Mouse (Mus musculus) embryonic facial prominence, embryonic 13.5 days (tissue): Measurements from ENCODE around the gene Lamb2. TPM values are rescaled to one million over a fixed set of nuclear protein-coding genes. Genes with fewer than 3 reads are reported as not detected.

Experiments
- ATAC-seq: fragments of 200-750 bp; cut with Nextera tagmentation; 2 replicates; pipeline ENCODE4 v1.8.0; 2017; ENCODE audit warnings: low read depth; ENCODE audit not compliant: insufficient number of reproducible peaks, insufficient read depth, low FRiP score, low TSS enrichment
- H3K27ac ChIP-seq: fragments of 300-500 bp; sonication (generic); 2 replicates; pipeline ENCODE4 v1.5.1; 2015; ENCODE audit warnings: moderate library complexity, mild to moderate bottlenecking, inconsistent platforms
- H3K27me3 ChIP-seq: fragments of 300-500 bp; sonication (generic); 2 replicates; pipeline ENCODE4 v1.6.1; 2015; ENCODE audit warnings: mild to moderate bottlenecking, inconsistent platforms
- H3K36me3 ChIP-seq: fragments of 300-500 bp; sonication (generic); 2 replicates; pipeline ENCODE4 v1.6.1; 2015; ENCODE audit warnings: mild to moderate bottlenecking, inconsistent platforms
- H3K4me1 ChIP-seq: fragments of 300-500 bp; sonication (generic); 2 replicates; pipeline ENCODE4 v1.6.1; 2015; ENCODE audit warnings: inconsistent platforms
- H3K4me2 ChIP-seq: fragments of 300-500 bp; sonication (generic); 2 replicates; pipeline ENCODE4 v1.6.1; 2015; ENCODE audit warnings: moderate library complexity, mild to moderate bottlenecking, inconsistent platforms
- H3K4me3 ChIP-seq: fragments of 300-500 bp; sonication (generic); 2 replicates; pipeline ENCODE4 v1.5.1; 2015; ENCODE audit warnings: mild to moderate bottlenecking, inconsistent platforms
- H3K9ac ChIP-seq: fragments of 300-500 bp; sonication (generic); 2 replicates; pipeline ENCODE4 v1.6.1; 2015; ENCODE audit warnings: mild to moderate bottlenecking, inconsistent platforms
- H3K9me3 ChIP-seq: fragments of 300-500 bp; sonication (generic); 2 replicates; pipeline ENCODE4 v1.6.1; 2016; ENCODE audit warnings: inconsistent platforms
- WGBS: fragments of 180-500 bp; shearing (Covaris S2); methylation state at CpG from one replicate; pipeline ENCODE4 v1.1.7; 2015; ENCODE audit warnings: mixed read lengths; 5-methylcytosine and 5-hydroxymethylcytosine counted together
- polyA plus RNA-seq: library from polyadenylated mRNA; unstranded; fragments of >200 nt; fragmentation: Nextera tagmentation; extraction: Ambion mirVana; gene quantifications from 2 replicates; pipeline ENCODE4 v1.2.1, GENCODE M21; 2015

Gene Lamb2
- polyA plus RNA-seq, 1 experiment from 2014 or later = 51.1 TPM

DNA sequence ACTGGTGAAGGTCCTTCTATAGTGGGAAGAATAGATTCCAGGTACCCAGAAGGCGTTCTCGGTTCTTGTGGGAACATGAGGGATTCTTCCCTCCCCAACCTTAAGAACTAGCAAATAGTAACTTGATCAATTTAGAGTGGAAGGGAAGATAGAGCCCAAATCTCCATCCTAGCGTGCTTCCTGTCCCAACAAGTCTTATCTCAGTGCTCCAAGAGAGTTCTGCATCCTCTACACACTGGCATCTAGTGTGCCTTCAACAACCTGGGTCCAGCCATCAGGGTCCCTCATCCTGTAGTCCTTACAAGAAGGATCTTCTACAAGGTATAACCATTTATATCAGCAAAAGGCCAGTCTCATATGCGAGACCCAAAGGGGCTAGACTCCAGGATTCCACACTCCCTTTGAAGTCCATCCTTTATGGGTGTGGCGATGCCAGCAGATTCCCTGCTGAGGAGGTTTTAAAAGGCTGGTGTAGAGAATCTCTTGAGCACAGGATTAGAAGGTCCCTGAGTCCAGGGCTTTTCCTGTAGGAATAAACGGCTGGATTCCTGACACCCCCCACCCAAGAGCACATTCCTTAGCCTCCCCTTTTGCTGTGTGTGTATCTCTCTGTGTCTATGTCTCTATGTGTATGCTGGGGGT is 27.9 kb upstream of the Lamb2 start:
- peak overlapping the region; percentile 62 for H3K4me3 ChIP-seq
- H3K27ac ChIP-seq = peak overlapping the region; percentile 86
- H3K4me2 ChIP-seq = peak overlapping the region; percentile 80
- H3K27me3 ChIP-seq = no peaks in the 10 kb centered on the region
- peaks cover 28% of the 10 kb centered on the region for H3K36me3 ChIP-seq
- no peaks in the 10 kb centered on the region for H3K9me3 ChIP-seq
- H3K9ac ChIP-seq = peak overlapping the region; percentile 76
- 40% methylated on average over 6 of the region's 6 CpGs for WGBS
- peaks cover 51% of the 10 kb centered on the region for H3K4me1 ChIP-seq
- ATAC-seq = no peak

DNA sequence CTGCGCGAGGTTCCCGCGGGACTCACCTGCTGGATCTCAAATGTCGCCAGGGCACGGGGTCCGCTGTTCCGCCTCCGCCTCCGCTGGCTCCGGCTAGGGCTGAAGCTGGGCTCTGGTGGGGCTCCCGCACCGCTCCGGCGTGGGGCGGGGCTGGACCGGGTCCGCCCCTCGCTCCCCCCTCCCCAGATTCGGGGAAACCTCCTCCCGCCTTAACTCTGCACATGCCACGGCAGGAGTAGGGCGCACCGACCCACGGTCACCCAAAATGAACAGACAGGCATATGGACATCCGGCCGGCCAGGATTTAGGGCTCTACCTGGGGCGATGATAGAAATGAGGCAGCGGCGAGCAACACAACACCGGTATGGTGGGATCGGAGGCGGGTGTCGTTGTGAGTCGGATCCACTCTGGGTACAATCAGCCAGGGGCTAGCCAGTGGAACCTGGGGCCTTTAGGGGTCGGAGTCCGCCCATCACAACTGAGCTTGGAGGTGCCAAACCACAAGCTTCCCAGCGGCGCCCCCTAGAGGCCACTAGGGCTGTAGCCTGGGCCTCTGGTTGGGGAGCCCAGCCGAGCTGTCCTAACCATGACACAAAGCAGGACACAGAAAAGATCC is 27.1 kb upstream of the Lamb2 start:
- Histone ChIP-seq H3K4me2 (peak overlapping the region; percentile 80), H3K36me3 (peaks cover 26% of the 10 kb centered on the region), H3K27me3 (no peaks in the 10 kb centered on the region), H3K9ac (peak overlapping the region; percentile 76), H3K27ac (peak overlapping the region; percentile 86), H3K4me3 (peak overlapping the region; percentile 62), H3K9me3 (no peaks in the 10 kb centered on the region), H3K4me1 (peaks cover 51% of the 10 kb centered on the region)
- peak; percentile 85 for ATAC-seq
- under 1% methylated on average over 40 of the region's 40 CpGs for WGBS

DNA sequence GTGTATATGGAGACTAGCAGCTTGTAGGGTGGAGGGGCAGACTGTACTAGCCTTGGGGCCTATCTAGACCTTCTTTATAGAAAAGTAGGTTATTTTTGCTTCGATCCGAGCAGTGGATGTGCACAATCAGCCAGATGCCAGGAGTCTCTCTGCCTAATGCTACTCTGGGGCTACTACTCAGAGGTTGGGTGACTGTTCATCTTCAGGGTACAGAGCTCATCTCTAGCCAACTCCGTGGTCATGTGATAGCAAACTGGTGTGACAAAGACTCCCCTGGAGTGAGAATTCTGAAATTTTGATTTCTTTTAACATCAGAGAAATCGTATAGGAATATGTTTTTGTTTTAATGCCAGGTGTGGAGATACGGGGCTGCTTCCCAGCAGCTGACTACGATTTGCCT is 26.6 kb upstream of the Lamb2 start:
- Histone ChIP-seq H3K4me2 (peak overlapping the region; percentile 80), H3K9ac (peak overlapping the region; percentile 76), H3K9me3 (no peaks in the 10 kb centered on the region), H3K36me3 (peaks cover 21% of the 10 kb centered on the region), H3K27me3 (no peaks in the 10 kb centered on the region), H3K4me3 (peak overlapping the region; percentile 62), H3K27ac (peak overlapping the region; percentile 86), H3K4me1 (peaks cover 51% of the 10 kb centered on the region)
- 0 out of 2 replicates have a peak, but pooled peaks have one; percentile 0 for ATAC-seq
- WGBS = 21% methylated on average over 6 of the region's 6 CpGs

DNA sequence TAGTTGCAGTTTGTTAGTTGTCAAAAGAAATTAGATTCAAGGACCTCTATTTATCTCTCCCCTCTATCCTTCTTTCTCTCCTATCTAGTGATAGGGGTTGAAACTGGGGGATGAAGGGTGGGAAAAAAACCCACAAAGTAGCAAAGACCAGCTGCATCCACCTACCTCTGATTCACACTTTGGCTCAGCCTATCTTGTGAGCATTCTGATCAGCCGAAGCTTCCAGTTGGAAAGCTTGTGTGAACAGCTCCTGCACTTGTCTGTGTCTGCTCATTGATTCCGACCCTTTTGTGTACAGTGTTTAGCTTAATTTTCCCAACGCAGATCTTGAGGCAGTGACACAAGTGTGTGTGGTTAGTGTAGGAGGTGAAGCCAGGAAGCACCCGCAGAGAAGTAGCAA is 26.1 kb upstream of the Lamb2 start:
- peak overlapping the region; percentile 86 for H3K27ac ChIP-seq
- peak overlapping the region; percentile 62 for H3K4me3 ChIP-seq
- no peaks in the 10 kb centered on the region for H3K9me3 ChIP-seq
- H3K36me3 ChIP-seq = peaks cover 16% of the 10 kb centered on the region
- no peak for ATAC-seq
- H3K4me1 ChIP-seq = peaks cover 51% of the 10 kb centered on the region
- peak overlapping the region; percentile 76 for H3K9ac ChIP-seq
- WGBS = 67% methylated on average over 4 of the region's 4 CpGs
- H3K27me3 ChIP-seq = no peaks in the 10 kb centered on the region
- peak overlapping the region; percentile 80 for H3K4me2 ChIP-seq

DNA sequence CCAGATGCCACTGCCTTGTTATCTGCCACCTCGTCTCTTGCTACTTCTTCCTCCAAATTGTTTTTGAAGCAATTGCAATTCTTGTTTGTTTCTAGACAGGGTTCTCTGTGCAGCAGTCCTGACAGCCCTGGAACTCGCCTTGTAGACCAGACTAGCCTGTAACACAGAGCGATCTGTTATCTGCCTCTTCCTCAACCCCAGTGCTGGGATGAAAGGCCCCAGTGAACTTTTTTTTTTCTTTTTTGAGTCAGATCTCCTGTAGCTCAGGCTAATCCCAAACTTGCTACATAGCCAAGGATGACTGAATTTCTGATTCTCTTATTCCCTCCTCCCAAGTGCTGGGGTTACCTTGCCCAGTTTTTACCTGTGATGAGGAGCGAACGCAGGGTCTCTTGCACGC is 25.1 kb upstream of the Lamb2 start:
- no peak overlapping the region for H3K4me3 ChIP-seq
- no peak overlapping the region for H3K27ac ChIP-seq
- 87% methylated on average over 6 of the region's 6 CpGs for WGBS
- H3K4me2 ChIP-seq = no peak overlapping the region
- H3K36me3 ChIP-seq = peaks cover 11% of the 10 kb centered on the region; the same call in 1 of the 2 replicates
- H3K4me1 ChIP-seq = peaks cover 43% of the 10 kb centered on the region
- no peak overlapping the region for H3K9ac ChIP-seq
- no peak for ATAC-seq
- no peaks in the 10 kb centered on the region for H3K9me3 ChIP-seq
- no peaks in the 10 kb centered on the region for H3K27me3 ChIP-seq

DNA sequence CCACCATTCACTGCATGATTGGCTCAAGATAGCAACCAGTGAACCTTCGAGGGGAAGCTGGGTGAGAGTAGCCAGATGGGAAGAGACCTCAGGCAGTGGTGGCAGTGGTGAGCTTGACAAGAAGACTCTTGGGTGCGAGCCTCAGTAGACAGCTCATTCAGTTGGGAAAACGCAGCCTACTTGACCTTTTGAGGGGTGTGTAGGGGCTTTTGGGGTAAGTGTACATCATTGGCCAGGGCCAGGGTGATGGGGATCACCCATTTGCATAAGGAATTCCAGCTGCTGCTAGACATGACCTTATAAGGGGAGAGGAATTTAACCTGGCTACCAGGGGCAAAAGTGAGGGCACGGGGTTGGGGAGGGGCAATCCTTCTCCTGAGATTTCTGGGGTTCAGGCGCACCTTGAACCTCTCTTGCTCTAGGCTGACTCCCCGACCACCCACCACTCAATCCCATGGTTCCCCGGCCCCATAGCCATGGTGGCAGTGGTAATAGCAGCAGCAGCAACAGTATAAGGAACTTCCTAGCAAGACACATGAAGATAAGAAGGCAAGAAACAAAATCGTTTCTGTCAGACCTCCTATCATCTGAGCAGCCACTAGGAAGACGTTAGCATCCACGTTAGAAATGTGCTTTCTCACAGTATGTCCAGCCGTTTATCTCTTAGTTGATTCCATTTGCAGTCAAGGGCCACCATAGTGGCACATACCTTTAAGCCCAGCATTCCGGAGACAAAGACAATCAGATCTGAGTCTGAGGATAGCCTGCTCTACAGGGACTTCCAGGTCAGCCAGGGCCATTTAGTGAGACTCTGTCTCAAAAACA is 23.6 kb upstream of the Lamb2 start:
- no peak for ATAC-seq

DNA sequence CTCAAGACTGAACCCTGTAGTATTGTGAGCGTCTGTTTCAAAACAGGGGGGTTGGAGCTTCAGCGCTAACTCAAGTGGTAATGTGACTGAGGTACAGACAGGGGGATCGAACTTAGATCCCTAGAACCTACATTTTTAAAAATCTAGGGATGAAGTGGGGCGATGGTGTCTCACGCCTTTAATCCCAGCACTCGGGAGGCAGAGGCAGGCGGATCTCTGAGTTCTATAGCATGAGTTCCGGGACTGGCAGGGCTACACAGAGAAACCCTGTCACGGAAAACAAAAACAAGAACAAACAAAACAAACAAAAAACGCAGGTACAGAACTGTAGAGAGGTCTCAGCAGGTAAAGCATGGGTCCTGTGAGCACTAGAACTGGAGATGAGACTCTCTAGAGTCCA is 22.6 kb upstream of the Lamb2 start:
- Histone ChIP-seq H3K4me2 (no peak overlapping the region), H3K9ac (no peak overlapping the region), H3K4me3 (no peak overlapping the region), H3K36me3 (peaks cover 7% of the 10 kb centered on the region; the same call in 1 of the 2 replicates), H3K27ac (no peak overlapping the region), H3K4me1 (peaks cover 31% of the 10 kb centered on the region), H3K9me3 (no peaks in the 10 kb centered on the region), H3K27me3 (no peaks in the 10 kb centered on the region)
- 85% methylated on average over 10 of the region's 10 CpGs for WGBS
- ATAC-seq = no peak

More for the DNA sequence above, 23.6 kb upstream of the Lamb2 start:
- Histone ChIP-seq H3K9me3 (no peaks in the 10 kb centered on the region), H3K36me3 (peaks cover 7% of the 10 kb centered on the region; the same call in 1 of the 2 replicates), H3K4me2 (no peak overlapping the region), H3K27ac (no peak overlapping the region), H3K9ac (no peak overlapping the region), H3K4me3 (no peak overlapping the region), H3K27me3 (no peaks in the 10 kb centered on the region), H3K4me1 (peaks cover 32% of the 10 kb centered on the region)
- WGBS = 75% methylated on average over 12 of the region's 12 CpGs

DNA sequence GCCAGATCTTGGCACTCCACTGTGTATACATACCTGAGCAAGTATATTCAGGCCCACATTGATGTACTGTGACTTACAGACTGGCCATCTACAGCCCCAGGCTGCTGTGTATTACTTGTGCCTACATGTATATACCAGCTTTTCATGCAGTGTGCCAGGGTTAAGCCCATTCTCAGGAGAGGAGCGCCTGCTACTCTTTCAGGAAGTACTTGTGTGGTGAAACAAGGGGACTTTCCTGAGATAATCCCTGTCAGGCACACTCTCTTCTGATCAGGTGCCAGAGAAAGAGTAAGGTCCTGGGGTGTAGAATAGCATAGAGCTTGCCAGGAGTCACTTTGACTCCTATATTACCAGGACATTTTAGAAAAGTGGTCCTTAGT is 19.6 kb upstream of the Lamb2 start:
- Histone ChIP-seq H3K4me3 (peak overlapping the region; percentile 87), H3K9me3 (no peaks in the 10 kb centered on the region), H3K4me2 (peak overlapping the region; percentile 94), H3K4me1 (peaks cover 17% of the 10 kb centered on the region), H3K36me3 (peaks cover 27% of the 10 kb centered on the region), H3K27me3 (no peaks in the 10 kb centered on the region), H3K27ac (peak overlapping the region; percentile 78; the same call in 1 of the 2 replicates), H3K9ac (peak overlapping the region; percentile 89; the same call in 1 of the 2 replicates)
- no peak for ATAC-seq
- 91% methylated on average over 1 of the region's 1 CpGs for WGBS

DNA sequence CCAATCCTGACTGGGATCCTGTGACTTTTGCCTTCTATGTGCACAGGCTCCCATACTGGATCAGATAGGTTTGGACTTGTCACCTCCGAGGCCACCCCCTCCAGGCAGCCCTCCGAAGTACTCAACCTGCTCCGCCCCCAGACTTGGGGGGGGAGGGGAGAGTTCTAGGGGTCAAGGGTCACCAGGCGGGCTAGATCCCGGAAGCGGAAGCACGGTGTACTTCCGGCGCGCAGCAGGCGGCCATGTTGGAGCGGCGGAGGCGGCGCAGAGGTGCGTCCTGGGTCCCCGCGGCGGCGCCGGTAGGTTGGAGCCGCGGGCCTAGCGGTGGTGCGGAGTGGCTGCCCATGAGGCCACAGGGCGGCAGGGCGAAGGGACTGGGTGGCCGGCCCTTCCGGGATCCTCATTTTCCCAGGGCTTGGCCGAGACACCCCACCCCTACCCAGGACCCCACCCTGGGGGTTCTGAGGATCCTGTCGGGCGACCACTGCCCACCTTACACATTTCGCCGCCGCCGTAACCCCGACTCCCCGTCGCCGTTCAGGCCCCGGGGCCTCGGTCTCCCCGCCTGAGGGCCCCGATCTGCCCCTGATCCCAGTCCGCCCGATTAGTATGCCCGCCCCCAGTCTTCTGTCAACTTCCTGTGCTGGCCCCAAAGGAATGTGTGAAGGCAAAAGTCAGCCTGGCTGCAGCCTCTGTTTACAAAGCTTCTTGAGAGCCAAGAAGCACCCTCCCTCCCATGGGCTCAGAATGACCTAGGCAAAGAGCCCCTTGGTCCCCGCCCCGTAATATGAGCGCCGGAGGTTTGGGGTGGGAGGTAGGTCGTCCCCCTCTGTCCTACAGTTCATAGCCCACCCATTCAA is 19.0 kb upstream of the Lamb2 start, which contains the start of gene Ccdc71:
Gene Ccdc71, plus strand, starts transcription at position 209 of the 860 bp plus-strand sequence.
- Histone ChIP-seq H3K4me3 (peak within 1 kb of the TSS; percentile 87), H3K27ac (peak within 1 kb of the TSS; percentile 78), H3K27me3 (no peaks in the 10 kb centered on the region), H3K4me1 (peaks cover 17% of the 10 kb centered on the region), H3K9ac (peak within 1 kb of the TSS; percentile 89), H3K36me3 (peaks cover 33% of the 10 kb centered on the region), H3K9me3 (no peaks in the 10 kb centered on the region), H3K4me2 (peak within 1 kb of the TSS; percentile 94)
- ATAC-seq = 0 out of 2 replicates have a peak, but pooled peaks have one; percentile 65
- under 1% methylated on average over 52 of the region's 52 CpGs for WGBS

DNA sequence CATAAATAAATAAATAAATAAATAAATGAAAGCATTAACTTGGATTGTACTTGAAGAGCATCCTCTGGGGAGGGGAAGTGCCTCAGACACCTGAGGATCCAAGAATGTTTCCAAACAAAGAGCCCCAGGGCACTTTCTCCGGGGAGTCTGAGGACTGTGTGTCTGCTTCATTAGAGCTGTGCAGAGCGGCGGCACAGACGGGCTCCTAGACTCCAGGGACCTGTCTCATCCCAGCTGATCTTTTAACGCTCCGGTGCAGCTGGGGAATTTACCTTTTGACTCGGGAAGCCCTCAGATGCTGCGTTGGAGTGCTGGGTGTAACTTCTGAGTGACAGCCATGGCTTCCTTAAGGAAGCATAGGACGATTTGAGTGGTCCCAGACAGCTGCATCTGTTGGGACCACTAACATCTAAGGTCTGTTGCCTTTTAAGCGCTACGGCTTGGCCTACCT is 18.3 kb upstream of the Lamb2 start, which contains the start of gene Klhdc8b:
Gene Klhdc8b, minus strand, starts transcription at position 401 of the 451 bp plus-strand sequence.
- H3K27ac ChIP-seq = peak within 1 kb of the TSS; percentile 78
- no peak for ATAC-seq
- H3K9me3 ChIP-seq = no peaks in the 10 kb centered on the region
- peak within 1 kb of the TSS; percentile 87 for H3K4me3 ChIP-seq
- H3K36me3 ChIP-seq = peaks cover 40% of the 10 kb centered on the region
- WGBS = 18% methylated on average over 11 of the region's 11 CpGs
- peak within 1 kb of the TSS; percentile 94 for H3K4me2 ChIP-seq
- H3K4me1 ChIP-seq = peaks cover 17% of the 10 kb centered on the region
- H3K9ac ChIP-seq = peak within 1 kb of the TSS; percentile 89
- H3K27me3 ChIP-seq = no peaks in the 10 kb centered on the region
